ENCODE assay signal across 8 mouse cellular contexts in genomic region chr1:167289567-167290262, GRCm38 (mm10). TPM values are rescaled to one million over a fixed set of nuclear protein-coding genes. Genes with fewer than 3 reads are reported as not detected.
DNase-seq lines count a peak whose midpoint lies in the region; ATAC-seq and TF ChIP-seq lines count a peak whose summit lies in the region.
"Had no signal": no experiment of that assay in that cellular context is flagged by ENCODE, and none has a peak within 500 bp of the region (broad histone marks: within the 10 kb centered on the region; RNA-seq: fewer than 3 reads in every experiment).

No protein-coding gene starts in this region.

- no peak overlapping the region for H3K4me3 ChIP-seq in embryonic fibroblast, embryonic 13.5 days (ENCODE audit: insufficient read depth, low read length)
- H3K4me3 ChIP-seq in liver, embryonic 13.5 days (replicated peaks), result no peak overlapping the region
- H3K4me3 ChIP-seq in stomach, postnatal 0 days (ENCODE audit: low read depth, low read length), result no peak overlapping the region

- H3K27ac ChIP-seq in embryonic fibroblast, embryonic 13.5 days (ENCODE audit: insufficient read depth, low read length), result 0 out of 2 replicates have a peak overlapping the region, but pooled peaks have one; percentile 12
- H3K27ac ChIP-seq in liver, embryonic 13.5 days, result peak overlapping the region; percentile 94
- no peak overlapping the region; the same call in 1 of the 2 replicates for H3K27ac ChIP-seq in stomach, postnatal 0 days (replicated peaks)
- H3K27ac ChIP-seq: macrophage had no signal

- no peaks in the 10 kb centered on the region for H3K36me3 ChIP-seq in liver, embryonic 13.5 days
- H3K36me3 ChIP-seq in stomach, postnatal 0 days (ENCODE audit: control insufficient read depth, insufficient read depth, low read length), result no peaks in the 10 kb centered on the region

- no peak for ATAC-seq in liver, embryonic 13.5 days (ENCODE audit: low read depth)
- 0 out of 2 replicates have a peak, but pooled peaks have one; percentile 17 for ATAC-seq in stomach, postnatal 0 days (ENCODE audit: low FRiP score, low TSS enrichment)

- no peak for TF ChIP-seq POLR2A in embryonic fibroblast, embryonic 13.5 days (IDR thresholded peaks at IDR 0.05; ENCODE audit: low read depth, low read length)

- no peak for TF ChIP-seq EP300 in stomach, postnatal 0 days (optimal IDR thresholded peaks at IDR 0.05)

- H3K4me2 ChIP-seq in liver, embryonic 13.5 days, result peak overlapping the region; percentile 58
- no peak overlapping the region for H3K4me2 ChIP-seq in stomach, postnatal 0 days (replicated peaks; ENCODE audit: low read depth)

- H3K4me1 ChIP-seq in embryonic fibroblast, embryonic 13.5 days (ENCODE audit: control insufficient read depth, insufficient read depth, low read length), result 0 out of 2 replicates have a peak, but pooled peaks cover 6% of the 10 kb centered on the region
- H3K4me1 ChIP-seq in liver, embryonic 13.5 days (replicated peaks), result peaks cover 64% of the 10 kb centered on the region
- H3K4me1 ChIP-seq in stomach, postnatal 0 days (replicated peaks; ENCODE audit: control insufficient read depth, insufficient read depth), result 0 out of 2 replicates have a peak, but pooled peaks cover 2% of the 10 kb centered on the region

- H3K9ac ChIP-seq in liver, embryonic 13.5 days, result 0 out of 2 replicates have a peak overlapping the region, but pooled peaks have one; percentile 30
- no peak overlapping the region for H3K9ac ChIP-seq in stomach, postnatal 0 days (ENCODE audit: low read length)

- TF ChIP-seq CTCF in embryonic fibroblast, embryonic 13.5 days (IDR thresholded peaks at IDR 0.05; ENCODE audit: borderline replicate concordance, insufficient read depth, low read length), result no peak
- TF ChIP-seq CTCF in stomach, postnatal 0 days (IDR thresholded peaks at IDR 0.05; ENCODE audit: low read depth), result peak; percentile 20; the same call in 1 of the 2 replicates

- WGBS in liver, embryonic 13.5 days (ENCODE audit: insufficient replicate concordance), result 24% methylated on average over 11 of the region's 11 CpGs
- 12% methylated on average over 11 of the region's 11 CpGs for WGBS in stomach, postnatal 0 days

- H3K27me3 ChIP-seq in liver, embryonic 13.5 days, result peaks cover 37% of the 10 kb centered on the region
- H3K27me3 ChIP-seq in stomach, postnatal 0 days (ENCODE audit: control insufficient read depth, insufficient read depth, low read length), result no peaks in the 10 kb centered on the region

- DNase-seq in right cerebral cortex, postnatal 14 days, result peak; percentile 25
- no peak for DNase-seq in right cerebral cortex, postnatal 25 days
- DNase-seq in liver, embryonic 13.5 days, result no peak
- DNase-seq in stomach, postnatal 0 days (ENCODE audit: low spot score), result no peak
- no peak for DNase-seq in spleen, adult 12 weeks (ENCODE audit: low spot score)
- DNase-seq in thymus, postnatal 36 days, result no peak

- H3K9me3 ChIP-seq in liver, embryonic 13.5 days (replicated peaks), result no peaks in the 10 kb centered on the region
- no peaks in the 10 kb centered on the region for H3K9me3 ChIP-seq in stomach, postnatal 0 days (ENCODE audit: control insufficient read depth, low read length)

RNA-seq across cellular contexts. Expression of gene Uck2, which starts 4.6 kb away (rescaled TPM):
- 132 and 164 TPM in 2 replicates for polyA plus RNA-seq in embryonic fibroblast, embryonic 13.5 days (2011; ENCODE audit: insufficient read length, low read depth, missing spikeins)
- polyA plus RNA-seq in liver, embryonic 13.5 days (2015; fragmentation: Nextera tagmentation; extraction: Ambion mirVana), result 67.1 and 82.5 TPM in 2 replicates
- 49.4 and 52.5 TPM in 2 replicates for polyA plus RNA-seq in stomach, postnatal 0 days (2015; fragmentation: Nextera tagmentation; extraction: Ambion mirVana)

RNA-seq across cellular contexts. Expression of gene Tmco1, which starts 18.5 kb away (rescaled TPM):
- 81.7 and 105 TPM in 2 replicates for polyA plus RNA-seq in embryonic fibroblast, embryonic 13.5 days (2011; ENCODE audit: insufficient read length, low read depth, missing spikeins)
- 69.9 and 84.5 TPM in 2 replicates for polyA plus RNA-seq in liver, embryonic 13.5 days (2015; fragmentation: Nextera tagmentation; extraction: Ambion mirVana)
- polyA plus RNA-seq in stomach, postnatal 0 days (2015; fragmentation: Nextera tagmentation; extraction: Ambion mirVana), result 77.2 and 81.8 TPM in 2 replicates
